Mouse (Mus musculus) bone marrow, adult 2 months (tissue): ENCODE data around the gene Ctu2.

Experiments used
- CTCF ChIP-seq: fragments of 200-500 bp; IDR thresholded peaks from 2 replicates; pipeline ENCODE4 v1.5.1; 2011; ENCODE audit warnings: low read length, control low read depth; ENCODE audit not compliant: control insufficient read depth, insufficient read depth
- POLR2A ChIP-seq: fragments of 200-500 bp; IDR thresholded peaks from 2 replicates; pipeline ENCODE4 v1.6.1; 2011; ENCODE audit warnings: low read depth, mild to moderate bottlenecking, control low read depth, low read length, borderline replicate concordance; ENCODE audit not compliant: control insufficient read depth

- TF ChIP-seq CTCF (peak; percentile 31; the same call in 1 of the 2 replicates), POLR2A (no peak)
These were observed 40.6 kb upstream of the Ctu2 start for GRCm38 (mm10) chr8:122435375-122435774.
